ENCODE assay signal across 16 mouse cellular contexts in the genomic region with DNA sequence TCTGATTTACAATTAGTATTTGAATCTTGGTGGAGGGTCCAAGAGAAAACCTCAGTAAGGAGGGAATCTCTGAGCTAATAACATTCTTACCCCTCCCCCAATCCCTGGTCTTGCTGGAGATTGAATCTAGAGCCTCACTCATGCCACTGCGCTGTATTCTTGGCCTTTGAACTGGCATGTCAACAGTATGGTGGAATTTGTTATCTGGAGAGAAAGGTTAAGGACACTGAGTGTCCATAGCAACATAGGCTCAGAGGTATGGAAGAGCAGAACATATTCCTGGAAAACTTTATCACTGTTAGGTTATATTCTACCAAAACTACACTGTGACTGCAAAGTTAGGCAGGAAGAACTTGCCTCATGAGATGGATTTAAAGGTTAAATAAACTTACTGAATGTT.
"Had no signal": no experiment of that assay in that cellular context is flagged by ENCODE, and none has a peak within 500 bp of the region (broad histone marks: within the 10 kb centered on the region; RNA-seq: fewer than 3 reads in every experiment).

No protein-coding gene starts in this region.

- H3K27ac ChIP-seq: neural tube, embryonic 13.5 days; neural tube, embryonic 15.5 days; stomach, embryonic 15.5 days; stomach, postnatal 0 days had no signal

- H3K9ac ChIP-seq: neural tube, embryonic 13.5 days; neural tube, embryonic 15.5 days; stomach, embryonic 15.5 days had no signal

- H3K4me3 ChIP-seq: neural tube, embryonic 13.5 days; neural tube, embryonic 15.5 days; stomach, embryonic 15.5 days had no signal

- H3K9me3 ChIP-seq: neural tube, embryonic 13.5 days; neural tube, embryonic 15.5 days; stomach, embryonic 15.5 days had no signal

- H3K4me2 ChIP-seq: neural tube, embryonic 13.5 days; neural tube, embryonic 15.5 days; stomach, embryonic 15.5 days had no signal

- H3K27me3 ChIP-seq: neural tube, embryonic 13.5 days; neural tube, embryonic 15.5 days; stomach, embryonic 15.5 days had no signal

- DNase-seq: retina, postnatal 1 day; right cerebral cortex, adult 18-20 months; right cerebral cortex, postnatal 14 days; right cerebral cortex, postnatal 25 days; right cerebral cortex, postnatal 4 days; spleen, adult 18-20 months; thymus, adult 18-20 months; thymus, adult 2 months; thymus, postnatal 14 days; thymus, postnatal 25 days; thymus, postnatal 36 days; thymus, postnatal 4 days had no signal

- H3K36me3 ChIP-seq: neural tube, embryonic 15.5 days; stomach, embryonic 15.5 days had no signal

- H3K4me1 ChIP-seq: neural tube, embryonic 13.5 days; neural tube, embryonic 15.5 days; stomach, embryonic 15.5 days had no signal
